Mouse (Mus musculus): ENCODE results near the gene Arhgap15. TPM values are rescaled to one million over a fixed set of nuclear protein-coding genes. Genes with fewer than 3 reads are reported as not detected.

The Arhgap15 gene
- 1.0 TPM in 2 replicates for polyA plus RNA-seq (2015; fragmentation: Nextera tagmentation; extraction: Ambion mirVana)

DNA sequence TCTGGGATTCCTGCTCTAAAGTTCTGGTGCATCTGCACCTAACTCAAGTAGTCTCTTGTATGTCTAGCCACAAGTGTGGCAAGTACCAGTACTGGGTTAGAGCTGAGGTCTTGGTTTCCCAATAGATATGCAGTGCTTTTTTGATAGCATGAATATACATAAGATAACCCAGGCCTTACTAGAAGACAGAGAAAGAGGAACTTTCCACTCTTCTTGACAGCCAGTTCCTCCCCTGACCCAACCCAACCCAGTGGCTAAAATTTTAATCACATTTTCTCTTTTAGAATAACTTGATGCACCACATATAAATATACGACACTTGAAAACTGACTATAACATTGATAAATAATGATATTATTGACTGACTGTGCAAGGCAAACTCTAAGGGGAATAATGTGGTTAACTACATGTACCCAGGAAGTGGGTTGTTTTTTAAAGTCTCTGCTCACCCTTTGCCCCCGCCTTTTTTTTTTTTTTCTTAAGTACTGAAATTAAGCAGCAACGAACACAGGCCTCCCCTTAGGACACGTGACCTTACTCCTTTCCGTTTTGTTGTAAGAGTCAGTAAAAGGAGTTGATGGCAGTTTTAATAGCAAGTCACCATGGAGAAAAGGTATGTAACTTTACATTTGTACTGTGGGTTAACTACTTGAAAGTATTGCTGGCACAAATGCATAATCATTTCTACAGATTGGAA, at the start of gene Arhgap15:
Arhgap15 (plus strand) TSS at position 538 of the 697 bp plus-strand sequence.
- Histone ChIP-seq H3K4me1 (replicated peaks; ENCODE audit: insufficient read depth, low read length) (no peaks in the 10 kb centered on the region), H3K4me3 (replicated peaks; ENCODE audit: low read depth, low read length) (no peak within 1 kb of the TSS), H3K27ac (no peak within 1 kb of the TSS), H3K9me3 (replicated peaks; ENCODE audit: low read length) (no peaks in the 10 kb centered on the region), H3K4me2 (ENCODE audit: low read length) (no peak within 1 kb of the TSS), H3K27me3 (ENCODE audit: insufficient read depth, low read length) (no peaks in the 10 kb centered on the region), H3K9ac (ENCODE audit: low read depth, low read length) (no peak within 1 kb of the TSS), H3K36me3 (ENCODE audit: insufficient read depth, low read length) (no peaks in the 10 kb centered on the region)
- 61% methylated on average over 5 of the region's 5 CpGs for WGBS
- ATAC-seq (replicated peaks; ENCODE audit: low FRiP score, low read depth) (no peak), DNase-seq (ENCODE audit: low spot score) (no peak)
- TF ChIP-seq CTCF (IDR thresholded peaks at IDR 0.05; ENCODE audit: low read depth), result no peak

DNA sequence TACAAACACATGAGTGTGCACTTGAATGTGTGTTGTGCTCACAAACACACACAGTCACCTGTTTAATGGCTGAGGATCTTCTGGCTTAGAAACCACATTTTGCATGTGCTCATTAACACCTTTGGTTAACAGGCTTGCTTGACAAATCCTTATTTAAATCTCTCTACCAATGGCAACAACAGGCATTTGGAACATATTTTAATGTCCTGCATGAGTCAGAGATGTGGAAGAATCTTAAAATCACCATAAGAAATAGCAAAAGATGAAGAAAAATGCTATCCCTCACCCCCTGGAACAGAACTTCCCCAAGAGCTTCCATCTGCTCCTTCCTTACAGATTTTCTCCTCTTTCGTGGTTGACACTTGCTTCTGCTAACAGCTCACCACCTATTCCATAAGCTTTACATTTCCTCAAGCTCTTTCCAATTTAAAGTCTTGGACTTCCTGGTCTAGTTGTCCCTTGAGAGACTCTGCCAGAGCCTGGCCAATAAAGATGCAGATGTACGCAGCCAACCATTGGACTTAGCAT, 35.9 kb upstream of the Arhgap15 start:
- no peaks in the 10 kb centered on the region for H3K27me3 ChIP-seq (ENCODE audit: insufficient read depth, low read length)
- TF ChIP-seq CTCF (IDR thresholded peaks at IDR 0.05; ENCODE audit: low read depth), result no peak
- H3K4me3 ChIP-seq (replicated peaks; ENCODE audit: low read depth, low read length), result no peak overlapping the region
- no peaks in the 10 kb centered on the region for H3K9me3 ChIP-seq (replicated peaks; ENCODE audit: low read length)
- ATAC-seq (replicated peaks; ENCODE audit: low FRiP score, low read depth) (no peak), DNase-seq (ENCODE audit: low spot score) (no peak)
- 92% methylated on average over 2 of the region's 2 CpGs for WGBS
- H3K4me1 ChIP-seq (replicated peaks; ENCODE audit: insufficient read depth, low read length), result no peaks in the 10 kb centered on the region
- H3K36me3 ChIP-seq (ENCODE audit: insufficient read depth, low read length), result no peaks in the 10 kb centered on the region
- no peak overlapping the region for H3K9ac ChIP-seq (ENCODE audit: low read depth, low read length)
- H3K27ac ChIP-seq, result no peak overlapping the region
- no peak overlapping the region for H3K4me2 ChIP-seq (ENCODE audit: low read length)

DNA sequence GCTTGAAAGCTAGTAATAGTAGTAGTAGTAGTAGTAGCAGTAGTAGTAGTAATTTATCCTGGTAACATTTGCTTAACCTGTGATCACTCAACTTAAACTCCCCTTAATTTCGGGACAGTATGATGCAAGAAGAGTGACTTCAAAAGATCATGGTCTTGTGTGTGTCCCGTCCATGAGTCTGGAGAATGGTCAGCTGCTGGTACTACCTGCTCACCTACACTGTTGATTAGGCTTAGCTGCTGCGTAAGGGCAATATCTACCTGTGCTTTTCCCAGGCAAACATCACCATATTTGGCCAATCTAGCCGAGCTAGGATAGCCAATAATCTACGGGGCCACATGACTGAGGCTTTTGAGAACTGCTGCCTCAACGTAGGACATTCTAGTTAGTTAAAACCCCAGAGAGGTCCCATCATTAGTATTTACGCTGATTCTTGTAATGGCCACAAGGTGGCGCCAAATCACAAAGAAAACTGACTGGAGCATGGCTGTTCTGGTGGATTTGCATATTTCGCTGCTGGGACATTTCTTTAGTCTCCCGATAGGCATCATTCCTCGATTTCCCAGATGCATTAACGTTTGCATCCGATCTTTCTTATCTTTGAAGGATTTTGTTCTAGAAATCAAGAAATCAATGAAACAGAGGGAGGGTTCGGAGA, 26.0 kb upstream of the Arhgap15 start:
- whole genome bisulfite sequencing, result 16% methylated on average over 14 of the region's 14 CpGs
- peak overlapping the region; percentile 42 for H3K4me2 ChIP-seq (ENCODE audit: low read length)
- H3K4me3 ChIP-seq (replicated peaks; ENCODE audit: low read depth, low read length), result no peak overlapping the region; the same call in 1 of the 2 replicates
- no peak overlapping the region for H3K27ac ChIP-seq
- no peaks in the 10 kb centered on the region for H3K36me3 ChIP-seq (ENCODE audit: insufficient read depth, low read length)
- no peak overlapping the region for H3K9ac ChIP-seq (ENCODE audit: low read depth, low read length)
- no peaks in the 10 kb centered on the region for H3K4me1 ChIP-seq (replicated peaks; ENCODE audit: insufficient read depth, low read length)
- H3K27me3 ChIP-seq (ENCODE audit: insufficient read depth, low read length), result no peaks in the 10 kb centered on the region
- H3K9me3 ChIP-seq (replicated peaks; ENCODE audit: low read length), result no peaks in the 10 kb centered on the region
- ATAC-seq (replicated peaks; ENCODE audit: low FRiP score, low read depth), result peak; percentile 76
- TF ChIP-seq CTCF (IDR thresholded peaks at IDR 0.05; ENCODE audit: low read depth), result peak; percentile 91
- DNase-seq (ENCODE audit: low spot score), result peak; percentile 92

DNA sequence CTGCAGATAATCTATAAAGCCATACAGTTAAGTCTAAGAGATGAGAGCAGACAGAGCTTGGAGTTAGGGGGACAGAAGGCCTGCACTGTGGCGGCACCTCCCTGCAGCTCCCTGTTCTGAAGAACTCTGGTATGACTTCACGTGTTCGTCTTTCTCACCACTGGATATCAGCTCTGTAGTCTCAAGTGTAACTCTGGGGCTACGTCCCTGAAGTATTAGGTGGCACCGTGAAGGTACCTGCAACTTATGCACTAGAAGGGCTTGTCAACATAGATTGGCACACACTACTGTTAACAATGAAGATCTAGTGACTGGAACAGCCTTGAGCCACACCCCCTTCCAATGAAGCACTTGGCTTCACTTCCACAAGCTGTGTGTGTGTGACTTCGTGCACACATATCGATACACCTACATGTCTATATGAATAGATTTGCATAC, 25.5 kb upstream of the Arhgap15 start:
- Histone ChIP-seq H3K9ac (ENCODE audit: low read depth, low read length) (no peak overlapping the region), H3K9me3 (replicated peaks; ENCODE audit: low read length) (no peaks in the 10 kb centered on the region), H3K4me2 (ENCODE audit: low read length) (peak overlapping the region; percentile 42), H3K27ac (no peak overlapping the region), H3K36me3 (ENCODE audit: insufficient read depth, low read length) (no peaks in the 10 kb centered on the region), H3K4me1 (replicated peaks; ENCODE audit: insufficient read depth, low read length) (no peaks in the 10 kb centered on the region), H3K27me3 (ENCODE audit: insufficient read depth, low read length) (no peaks in the 10 kb centered on the region), H3K4me3 (replicated peaks; ENCODE audit: low read depth, low read length) (no peak overlapping the region; the same call in 1 of the 2 replicates)
- no peak for TF ChIP-seq CTCF (IDR thresholded peaks at IDR 0.05; ENCODE audit: low read depth)
- ATAC-seq (replicated peaks; ENCODE audit: low FRiP score, low read depth), result 0 out of 2 replicates have a peak, but pooled peaks have one; percentile 31
- 62% methylated on average over 7 of the region's 7 CpGs for WGBS
- DNase-seq (ENCODE audit: low spot score), result no peak

- no peak for TF ChIP-seq CTCF (IDR thresholded peaks at IDR 0.05; ENCODE audit: low read depth)
- ATAC-seq (replicated peaks; ENCODE audit: low FRiP score, low read depth) (no peak), DNase-seq (ENCODE audit: low spot score) (no peak)
- Histone ChIP-seq H3K27me3 (ENCODE audit: insufficient read depth, low read length) (no peaks in the 10 kb centered on the region), H3K9ac (ENCODE audit: low read depth, low read length) (no peak overlapping the region), H3K27ac (no peak overlapping the region), H3K4me2 (ENCODE audit: low read length) (no peak overlapping the region), H3K9me3 (replicated peaks; ENCODE audit: low read length) (no peaks in the 10 kb centered on the region), H3K4me3 (replicated peaks; ENCODE audit: low read depth, low read length) (no peak overlapping the region), H3K36me3 (ENCODE audit: insufficient read depth, low read length) (no peaks in the 10 kb centered on the region), H3K4me1 (replicated peaks; ENCODE audit: insufficient read depth, low read length) (no peaks in the 10 kb centered on the region)
- 66% methylated on average over 5 of the region's 5 CpGs for WGBS
Measured at GRCm38 (mm10) chr2:43727181-43727580, 21.4 kb upstream of the Arhgap15 start.

DNA sequence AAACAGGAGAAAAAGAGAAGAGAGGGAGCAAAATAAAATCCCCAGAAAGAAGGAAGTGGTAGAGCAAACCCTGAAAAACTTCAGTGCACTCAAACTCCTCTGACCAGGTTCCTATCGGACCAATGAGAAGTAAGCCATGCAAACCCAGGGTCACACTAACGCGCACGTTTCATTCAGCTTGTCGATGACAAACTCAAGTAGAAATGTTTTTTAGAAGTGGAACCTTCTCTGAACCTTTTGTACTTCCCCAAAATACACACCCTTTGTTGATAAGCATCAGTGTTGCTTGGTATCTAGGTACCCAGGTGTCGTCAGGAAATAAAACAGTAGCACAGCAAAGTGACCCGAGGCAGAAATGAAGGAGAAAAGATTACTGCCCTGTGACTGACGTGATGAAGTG, 20.9 kb upstream of the Arhgap15 start:
- Histone ChIP-seq H3K36me3 (ENCODE audit: insufficient read depth, low read length) (no peaks in the 10 kb centered on the region), H3K27me3 (ENCODE audit: insufficient read depth, low read length) (no peaks in the 10 kb centered on the region), H3K4me1 (replicated peaks; ENCODE audit: insufficient read depth, low read length) (no peaks in the 10 kb centered on the region), H3K4me2 (ENCODE audit: low read length) (no peak overlapping the region), H3K9ac (ENCODE audit: low read depth, low read length) (no peak overlapping the region), H3K27ac (no peak overlapping the region), H3K9me3 (replicated peaks; ENCODE audit: low read length) (no peaks in the 10 kb centered on the region), H3K4me3 (replicated peaks; ENCODE audit: low read depth, low read length) (no peak overlapping the region)
- no peak for DNase-seq (ENCODE audit: low spot score)
- WGBS, result 82% methylated on average over 8 of the region's 8 CpGs
- no peak for TF ChIP-seq CTCF (IDR thresholded peaks at IDR 0.05; ENCODE audit: low read depth)
- ATAC-seq (replicated peaks; ENCODE audit: low FRiP score, low read depth), result no peak
